Mouse (Mus musculus): ENCODE results near the gene Dync1h1.
A peak's percentile ranks its signal among the peaks of the same experiment; 100 is the strongest.
"Not testable (repeated sequence)": the region's sequence is repeated elsewhere in the genome, so short reads cannot be mapped to it uniquely, and the experiment has no call there.

The Dync1h1 gene

DNA sequence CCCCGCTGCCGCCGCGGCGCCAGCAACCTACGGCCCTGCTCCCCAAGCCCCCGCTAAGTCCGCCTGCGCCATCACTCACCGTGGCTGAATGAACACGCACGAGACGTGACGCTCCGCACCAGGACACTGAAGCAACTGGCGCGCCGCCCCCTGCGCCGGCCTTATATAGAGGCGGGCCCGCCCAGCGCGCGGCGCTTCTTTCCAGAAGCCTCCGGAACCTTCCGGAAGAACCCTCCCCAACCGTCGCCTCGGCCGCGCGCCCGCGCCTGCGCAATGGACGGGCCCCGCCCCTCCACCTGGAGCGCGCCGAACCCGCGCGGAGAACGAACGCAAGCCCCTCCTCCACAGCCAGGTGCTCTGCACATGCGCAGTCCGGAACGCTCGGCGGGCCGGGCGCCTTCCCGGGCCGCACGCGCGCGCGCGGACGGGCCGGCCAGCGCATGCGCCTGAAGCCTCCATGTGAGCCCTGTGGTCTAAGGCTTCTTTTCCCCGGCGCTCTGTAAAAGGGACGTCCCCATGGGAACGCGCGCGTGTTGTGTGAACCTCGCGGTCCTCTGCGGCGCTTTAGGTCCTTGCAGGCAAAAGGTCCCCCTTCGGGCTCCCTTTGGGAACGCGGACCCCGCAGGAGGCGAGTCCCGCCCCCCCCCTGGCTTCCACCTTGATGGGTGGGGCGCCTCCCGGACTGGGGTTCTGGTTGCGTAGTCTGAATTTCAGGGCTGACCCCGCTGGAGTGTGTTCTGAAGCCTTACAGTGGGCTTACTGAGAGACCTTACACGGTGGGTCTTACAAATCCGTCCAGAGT lies 95.1 kb downstream of the Dync1h1 start:
- DNase-seq (ENCODE audit: low read depth) = peak; percentile 90

DNA sequence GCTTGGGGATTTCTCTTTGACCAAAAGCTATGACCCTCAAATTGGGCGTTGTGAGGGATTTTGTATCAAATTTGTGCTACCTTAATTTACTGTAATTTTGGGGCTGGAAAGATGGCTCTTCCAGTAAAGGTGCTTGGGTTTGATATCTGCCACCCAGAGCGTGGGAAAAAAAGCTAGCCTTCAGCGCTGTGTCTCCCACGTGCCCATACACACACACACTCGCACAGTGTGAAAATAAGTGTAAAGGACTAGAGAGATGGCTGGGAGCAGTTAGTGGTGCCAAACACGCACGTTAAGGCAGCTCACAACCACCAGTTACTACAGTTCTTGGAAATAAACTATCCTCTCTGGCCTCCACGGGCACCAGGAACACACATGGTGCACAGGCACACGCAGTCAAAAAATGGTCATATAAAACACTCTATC lies 95.7 kb downstream of the Dync1h1 start:
- DNase-seq (ENCODE audit: low read depth) = no peak

DNA sequence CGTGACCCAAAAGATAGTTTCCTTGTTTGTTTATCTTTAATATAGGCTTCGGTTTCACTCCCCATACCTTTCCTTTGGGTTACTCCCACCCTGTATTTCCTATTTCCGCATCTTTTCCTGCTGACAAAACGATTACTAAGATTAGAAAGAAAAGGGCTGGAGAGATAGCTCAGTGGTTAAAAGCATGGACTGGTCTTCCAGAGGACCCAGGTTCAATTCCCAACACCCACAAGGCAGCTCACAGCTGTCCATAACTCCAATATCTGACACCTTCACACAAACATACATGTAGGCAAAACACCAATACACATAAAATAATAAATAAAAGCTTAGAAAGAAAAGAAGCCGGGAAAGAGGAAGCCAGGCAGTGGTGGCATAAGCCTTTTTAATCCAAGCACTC lies 96.2 kb downstream of the Dync1h1 start:
- no peak for DNase-seq (ENCODE audit: low read depth)

DNA sequence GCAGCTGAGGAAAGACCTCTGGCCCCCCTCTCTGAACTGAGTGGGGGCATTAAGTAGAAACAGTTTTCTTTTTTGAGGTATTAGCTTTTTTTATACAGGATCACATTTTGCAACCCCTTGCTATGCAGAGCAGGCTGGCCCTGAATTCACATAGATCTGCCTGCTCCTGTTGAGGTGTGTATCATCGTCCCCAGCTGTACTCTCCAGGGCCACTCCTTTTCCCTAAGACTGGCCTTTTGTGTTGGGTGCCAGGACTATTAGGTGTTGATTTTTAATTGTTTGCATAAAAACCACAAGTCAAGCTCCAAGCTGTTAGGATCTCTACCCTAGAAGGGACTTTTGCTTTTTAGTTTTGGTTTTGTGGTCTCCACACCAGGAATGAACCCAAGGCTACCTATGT lies 96.8 kb downstream of the Dync1h1 start:
- no peak for DNase-seq (ENCODE audit: low read depth)

DNA sequence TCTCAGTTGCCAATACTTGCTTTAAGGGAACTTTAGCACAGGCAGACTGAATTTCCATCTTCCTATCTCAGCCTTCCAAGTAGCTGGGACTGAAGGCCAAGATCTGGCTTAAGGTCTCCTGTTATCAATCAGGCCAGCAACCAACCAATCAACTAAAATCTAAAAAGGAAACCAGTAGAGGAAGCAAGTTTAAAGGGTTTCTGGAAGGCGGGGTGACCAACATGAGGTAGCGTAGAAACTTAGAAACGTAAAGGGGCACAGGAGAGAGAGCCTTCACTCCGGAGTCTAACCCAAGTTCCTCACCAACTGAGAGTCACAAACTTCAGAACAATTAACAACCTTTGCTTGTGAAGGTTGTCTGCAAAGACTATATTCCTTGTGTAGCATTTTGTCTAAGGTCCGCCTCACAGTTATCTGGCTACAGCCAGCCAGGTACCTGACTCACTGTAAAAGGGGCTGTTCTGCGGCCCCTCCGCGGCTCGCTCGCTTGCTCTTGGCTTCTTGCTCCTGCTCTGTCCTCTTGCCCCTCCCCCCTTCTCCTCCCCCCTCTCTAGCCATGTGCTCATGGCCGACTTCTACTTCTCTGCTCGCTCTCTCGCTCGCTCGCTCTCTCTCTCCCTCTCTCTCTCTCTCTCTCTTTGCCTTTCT lies 97.4 kb downstream of the Dync1h1 start:
- DNase-seq (ENCODE audit: low read depth) = no peak

DNA sequence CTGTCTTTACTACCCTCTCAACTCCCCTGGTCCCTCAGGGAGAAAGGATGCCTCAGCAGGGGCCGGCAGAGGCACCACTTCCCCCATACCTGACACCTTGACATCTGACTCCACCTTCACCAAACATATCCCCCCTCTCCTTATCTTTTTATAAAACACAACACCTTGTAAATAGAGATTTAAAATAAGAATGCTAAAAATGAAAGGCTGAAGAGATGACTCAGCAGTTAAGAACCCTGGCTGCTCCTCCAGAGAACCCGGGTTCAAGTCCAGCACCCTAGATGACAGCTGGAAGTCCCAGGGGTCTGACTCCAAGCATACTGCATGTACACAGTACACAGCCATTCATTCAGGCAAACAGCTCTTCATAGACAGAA lies 97.9 kb downstream of the Dync1h1 start:
- no peak for DNase-seq (ENCODE audit: low read depth)

DNA sequence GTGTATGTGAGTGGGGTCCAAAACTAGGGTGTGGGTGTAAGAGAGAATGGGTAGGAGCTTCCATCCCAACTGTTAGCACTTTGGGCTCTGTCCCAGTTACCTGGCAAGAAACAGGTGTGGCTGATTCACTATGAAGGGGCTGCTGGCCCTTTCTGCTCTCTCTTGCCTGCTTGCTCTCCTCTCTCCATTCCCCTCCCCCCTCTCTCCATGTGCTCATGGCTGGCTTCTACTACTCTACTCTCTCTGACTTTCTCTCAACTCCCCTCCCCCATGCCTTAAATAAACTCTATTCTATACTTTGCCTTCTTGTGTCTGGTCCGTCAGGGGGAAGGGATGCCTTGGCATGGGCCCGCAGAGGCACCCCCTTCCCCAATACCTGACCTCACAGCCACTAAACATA lies 99.5 kb downstream of the Dync1h1 start:
- DNase-seq (ENCODE audit: low read depth) = no peak

DNA sequence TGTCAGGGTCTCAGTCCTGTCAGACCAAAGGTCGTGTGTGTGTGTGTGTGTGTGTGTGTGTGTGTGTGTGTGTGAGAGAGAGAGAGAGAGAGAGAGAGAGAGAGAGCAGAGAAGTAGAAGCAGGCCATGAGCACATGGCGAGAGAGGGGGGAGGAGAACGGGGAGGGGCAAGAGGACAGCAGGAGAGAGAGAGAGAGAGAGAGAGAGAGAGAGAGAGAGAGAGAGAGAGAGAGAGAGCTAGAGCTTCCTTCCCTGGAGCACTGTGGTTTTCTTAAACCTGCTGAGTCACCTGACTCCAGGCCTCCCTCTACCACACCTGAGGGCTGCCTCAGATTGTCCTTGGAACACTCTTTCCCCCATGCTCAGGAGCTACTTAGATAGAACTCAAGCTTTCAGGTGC lies 100.1 kb downstream of the Dync1h1 start:
- not testable (repeated sequence) for DNase-seq (ENCODE audit: low read depth)

DNA sequence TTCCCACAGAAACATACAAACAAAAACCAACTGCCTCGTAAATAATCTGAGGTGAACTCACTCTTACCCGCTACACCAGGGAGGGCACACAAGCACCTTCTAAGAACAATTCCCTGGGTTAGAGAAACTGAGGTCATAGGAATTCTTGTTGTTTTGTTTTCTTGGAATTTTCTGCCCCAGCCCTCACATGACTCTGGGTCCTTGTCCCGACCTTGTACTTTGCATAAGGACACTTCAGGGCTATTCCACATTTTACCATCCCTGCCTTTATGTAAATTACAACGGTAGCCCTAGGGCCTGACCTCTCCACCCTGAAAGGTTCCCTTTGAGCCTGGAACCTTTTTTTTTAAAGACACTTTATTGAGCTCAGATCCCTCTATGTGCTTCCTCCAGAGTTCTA lies 101.3 kb downstream of the Dync1h1 start, which contains the start of gene Hsp90aa1:
Hsp90aa1 (minus strand) TSS at position 173 of the 400 bp plus-strand sequence.
- no peak for DNase-seq (ENCODE audit: low read depth)

DNA sequence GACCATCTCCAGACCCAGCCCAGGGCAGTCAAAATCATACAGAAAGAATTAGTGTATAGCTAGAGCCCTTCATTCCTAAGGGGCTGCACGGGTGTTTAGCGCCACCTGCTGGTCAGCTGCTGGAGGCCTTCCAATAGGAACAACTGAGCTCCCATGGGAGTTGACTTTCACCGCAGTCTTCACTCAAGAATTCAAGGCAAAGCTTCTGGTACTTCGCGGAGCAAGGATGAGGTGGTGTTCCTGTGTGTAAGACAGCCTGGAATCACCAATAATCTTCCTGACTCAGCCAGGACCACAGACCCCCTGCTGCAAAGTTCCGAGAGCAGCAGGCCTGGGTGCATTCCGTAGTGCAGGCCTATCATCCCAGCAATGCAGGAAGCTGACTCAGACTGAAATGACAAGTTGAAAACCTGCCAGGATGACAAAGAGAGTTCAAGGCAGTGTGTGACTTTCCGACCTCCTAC lies 101.8 kb downstream of the Dync1h1 start:
- peak; percentile 77 for DNase-seq (ENCODE audit: low read depth)

DNA sequence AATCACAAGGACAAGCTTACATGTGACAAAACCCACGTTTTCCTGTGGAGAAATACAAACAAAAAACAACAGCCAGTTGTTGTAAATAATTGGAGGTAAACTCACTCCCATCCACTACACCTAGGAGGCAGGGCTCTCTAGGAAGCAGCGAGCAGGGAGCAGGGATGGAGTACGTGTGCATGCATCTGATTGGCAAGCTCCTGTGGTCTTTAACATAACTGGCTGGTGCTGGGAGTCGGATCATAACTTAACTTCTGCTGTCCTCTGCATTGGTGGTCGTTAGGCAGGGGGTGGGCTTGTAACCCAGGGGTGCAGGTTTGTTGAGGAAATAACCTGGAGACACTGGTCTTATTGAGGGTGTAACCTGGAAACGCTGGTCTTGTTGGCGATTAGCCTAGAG lies 102.4 kb downstream of the Dync1h1 start:
- no peak for DNase-seq (ENCODE audit: low read depth)

DNA sequence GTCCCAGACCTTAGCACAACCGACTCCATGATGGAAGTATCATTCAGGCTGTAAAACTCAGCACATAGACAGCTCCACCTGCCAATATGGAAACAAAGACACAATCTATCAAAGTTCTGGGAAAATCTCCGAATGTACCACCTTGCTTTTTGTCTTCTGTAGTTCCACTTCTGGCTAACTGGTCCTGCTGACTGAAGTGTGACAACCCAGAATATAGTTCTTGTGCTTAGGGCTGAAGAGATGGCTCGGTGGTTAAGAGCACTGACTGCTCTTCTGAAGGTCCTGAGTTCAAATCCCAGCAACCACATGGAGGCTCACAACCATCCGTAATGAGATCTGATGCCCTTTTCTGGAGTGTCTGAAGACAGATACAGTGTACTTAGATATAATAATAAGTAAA lies 104.2 kb downstream of the Dync1h1 start:
- not testable (repeated sequence) for DNase-seq (ENCODE audit: low read depth)

DNA sequence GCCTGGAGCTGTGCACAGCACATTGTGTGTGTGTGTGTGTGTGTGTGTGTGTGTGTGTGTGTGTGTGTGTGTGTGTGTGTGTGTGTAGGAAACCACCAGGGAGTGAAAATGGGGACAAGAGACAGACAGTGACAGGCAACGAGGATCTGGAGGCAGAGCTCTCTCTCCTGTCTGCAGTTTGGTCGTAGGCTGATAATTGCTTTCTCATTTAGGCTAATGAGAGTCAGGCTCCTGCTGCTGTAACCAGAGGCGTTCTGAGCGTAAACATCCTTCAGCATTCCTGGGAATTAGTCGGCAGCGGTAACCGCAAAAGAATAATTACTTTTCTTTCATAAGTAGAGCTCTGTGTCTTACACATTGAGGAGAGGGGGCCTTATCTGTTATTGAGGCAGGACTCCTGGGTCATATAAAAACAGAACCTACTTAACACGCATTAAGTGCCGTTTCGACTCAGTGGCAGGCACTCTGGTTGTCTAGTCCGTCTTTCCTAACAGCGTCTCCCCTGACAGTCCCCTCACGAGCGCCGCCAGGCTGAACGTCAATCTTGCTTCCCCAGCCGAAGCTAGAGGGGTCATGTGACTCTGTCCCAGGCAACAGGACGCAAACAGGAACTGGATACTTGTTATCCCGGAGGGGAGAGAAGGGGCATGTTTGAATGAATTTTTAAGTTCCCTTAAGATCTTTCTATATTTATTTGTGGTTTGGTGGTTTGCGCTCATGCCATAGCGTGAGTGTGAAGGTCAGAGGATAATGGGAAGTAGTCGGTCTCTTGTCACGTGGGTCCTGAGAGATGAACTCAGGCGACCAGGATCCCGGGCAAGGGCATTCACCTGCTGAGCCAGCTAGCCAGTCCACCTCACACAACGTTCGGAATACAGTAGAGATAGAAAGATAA lies 105.3 kb downstream of the Dync1h1 start:
- peak; percentile 70 for DNase-seq (ENCODE audit: low read depth)

DNA sequence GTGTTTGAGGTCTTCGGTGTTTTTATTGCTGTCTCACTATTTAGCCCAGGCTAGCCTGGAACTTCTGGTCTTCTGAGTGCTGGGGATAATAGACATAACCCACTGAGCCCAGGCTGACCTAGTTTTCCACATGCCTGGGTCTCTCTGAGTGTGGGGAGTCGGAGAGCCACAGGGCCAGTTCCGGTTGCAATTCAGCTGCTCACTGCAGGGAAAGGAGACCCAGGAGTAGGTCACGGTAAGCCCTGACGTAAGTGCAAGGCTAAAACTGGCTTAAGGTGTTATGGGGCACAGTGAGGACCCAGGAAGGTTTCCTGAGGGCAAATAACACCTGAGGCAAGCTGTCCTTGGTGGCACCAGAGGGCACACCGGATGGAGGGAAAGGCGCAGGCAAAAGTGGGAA lies 106.2 kb downstream of the Dync1h1 start:
- no peak for DNase-seq (ENCODE audit: low read depth)

DNA sequence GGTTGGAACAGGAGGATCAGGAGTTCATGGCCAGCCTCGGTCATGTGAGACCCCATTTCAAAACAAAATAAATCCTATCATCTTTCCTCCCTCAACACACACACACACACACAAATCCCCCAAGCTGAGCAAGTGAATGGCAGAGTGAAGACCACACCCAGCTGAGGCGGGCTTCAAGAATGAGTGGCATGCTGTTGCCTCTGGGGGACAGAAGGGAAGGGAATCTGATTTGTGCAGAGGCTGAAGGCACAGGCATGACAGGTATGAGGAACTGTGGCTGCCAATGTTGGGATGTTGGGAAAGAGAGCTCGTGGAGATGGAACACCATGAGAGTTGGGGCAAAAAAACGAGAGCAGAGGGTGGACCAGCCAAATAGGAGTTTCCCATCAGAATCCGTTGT lies 110.0 kb downstream of the Dync1h1 start:
- no peak for DNase-seq (ENCODE audit: low read depth)

DNA sequence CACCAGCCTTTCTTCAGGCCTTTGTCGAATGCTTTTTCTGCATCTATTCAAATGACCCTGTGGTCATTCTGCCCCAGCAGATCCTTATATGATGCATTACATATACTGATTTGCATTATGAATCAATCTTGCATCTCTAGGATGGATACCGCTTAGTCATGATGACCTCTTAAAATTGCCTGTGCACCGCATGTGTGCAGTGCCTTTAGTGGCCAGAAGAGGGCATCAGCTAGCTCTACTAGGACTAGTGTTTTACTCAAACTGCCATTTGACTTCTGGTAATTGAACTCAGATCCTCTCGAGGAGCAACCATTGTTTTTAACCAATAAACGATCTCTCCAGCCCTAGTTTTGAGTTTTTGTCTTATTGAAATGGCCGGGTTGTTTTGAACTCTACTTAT lies 112.5 kb downstream of the Dync1h1 start:
- DNase-seq (ENCODE audit: low read depth) = no peak

DNA sequence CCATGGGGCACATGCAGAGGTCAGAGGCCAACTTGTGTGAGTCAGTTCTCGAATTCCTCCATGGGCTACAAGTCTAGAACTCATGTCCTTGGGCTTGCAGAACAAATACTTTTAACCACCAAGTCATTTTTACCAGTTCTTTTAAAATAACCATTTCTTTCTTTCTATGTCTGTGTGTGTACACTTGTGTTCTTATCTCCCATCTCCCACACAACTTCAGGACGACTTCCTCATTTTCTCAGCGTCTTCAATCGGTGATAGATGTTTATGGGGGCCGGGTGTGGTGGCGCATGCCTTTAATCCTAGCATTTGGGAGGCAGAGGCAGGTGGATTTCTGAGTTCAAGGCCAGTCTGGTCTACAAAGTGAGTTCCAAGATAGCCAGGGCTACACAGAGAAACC lies 113.0 kb downstream of the Dync1h1 start:
- DNase-seq (ENCODE audit: low read depth) = no peak

DNA sequence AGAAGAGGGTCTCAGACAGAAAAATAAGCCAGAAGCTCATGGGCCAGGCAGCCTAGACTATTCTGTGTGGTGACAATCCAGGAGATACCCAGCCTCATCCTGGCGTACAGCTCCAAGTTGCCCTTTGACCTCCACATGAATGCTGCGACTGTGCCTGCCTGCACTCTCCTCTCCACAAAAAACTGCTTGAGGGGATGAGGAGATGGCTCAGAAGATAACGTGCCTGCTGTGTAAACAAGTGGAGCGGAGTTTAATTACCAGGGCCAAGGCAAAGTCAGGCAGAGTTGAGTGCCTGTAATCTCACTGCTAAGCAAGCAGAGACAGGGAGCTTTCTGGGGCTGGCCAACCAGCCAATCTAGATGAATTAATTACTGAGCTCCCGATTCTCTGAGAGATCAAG lies 114.8 kb downstream of the Dync1h1 start:
- DNase-seq (ENCODE audit: low read depth) = no peak

All from c-Kit-positive CD71-negative TER-119-negative erythroid progenitor cells, embryonic 14.5 days (primary cell).